Mouse (Mus musculus) liver, embryonic 11.5 days (tissue): ENCODE measurements around the gene Mterf1b. TPM values are rescaled to one million over a fixed set of nuclear protein-coding genes. Genes with fewer than 3 reads are reported as not detected.
A peak's percentile ranks its signal among the peaks of the same experiment; 100 is the strongest.
"Not testable (repeated sequence)": the region's sequence is repeated elsewhere in the genome, so short reads cannot be mapped to it uniquely, and the experiment has no call there.

Experiments used
- ATAC-seq: fragments of 200-750 bp; cut with Nextera tagmentation; replicated peaks from 2 replicates; pipeline ENCODE4 v1.8.0; 2017; ENCODE audit warnings: moderate number of reproducible peaks, mild to moderate bottlenecking, moderate TSS enrichment, moderate library complexity; ENCODE audit not compliant: low FRiP score
- DNase-seq: peaks from one replicate; pipeline ENCODE4 v3.0.0-alpha.2; 2017; ENCODE audit warnings: low spot score
- H3K27ac ChIP-seq: fragments of 300-500 bp; sonication (generic); 2 replicates; pipeline ENCODE4 v1.5.1; 2014; ENCODE audit warnings: mild to moderate bottlenecking, low read depth, low read length, control low read depth
- H3K27me3 ChIP-seq: fragments of 300-500 bp; sonication (generic); replicated peaks from 2 replicates; pipeline ENCODE4 v1.6.1; 2014; ENCODE audit warnings: low read length, mixed read lengths; ENCODE audit not compliant: control insufficient read depth, insufficient read depth
- H3K36me3 ChIP-seq: fragments of 300-500 bp; sonication (generic); 2 replicates; pipeline ENCODE4 v1.6.1; 2014; ENCODE audit warnings: mild to moderate bottlenecking, low read length, moderate library complexity, mixed read lengths; ENCODE audit not compliant: control insufficient read depth, insufficient read depth
- H3K4me1 ChIP-seq: fragments of 300-500 bp; sonication (generic); replicated peaks from 2 replicates; pipeline ENCODE4 v1.6.1; 2014; ENCODE audit warnings: low read length, mixed read lengths; ENCODE audit not compliant: control insufficient read depth, insufficient read depth
- H3K4me2 ChIP-seq: fragments of 300-500 bp; sonication (generic); 2 replicates; pipeline ENCODE4 v1.6.1; 2014; ENCODE audit warnings: mild to moderate bottlenecking, control low read depth, moderate library complexity
- H3K4me3 ChIP-seq: fragments of 300-500 bp; sonication (generic); 2 replicates; pipeline ENCODE4 v1.5.1; 2014; ENCODE audit warnings: low read depth, low read length, control low read depth
- H3K9ac ChIP-seq: fragments of 300-500 bp; sonication (generic); 2 replicates; pipeline ENCODE4 v1.6.1; 2014; ENCODE audit warnings: low read depth, low read length, control low read depth
- H3K9me3 ChIP-seq: fragments of 300-500 bp; sonication (generic); 2 replicates; pipeline ENCODE4 v1.6.1; 2016; ENCODE audit warnings: low read length, inconsistent platforms, mixed read lengths; ENCODE audit not compliant: control insufficient read depth
- WGBS: fragments of 180-500 bp; shearing (Covaris S2); extraction: QIAGEN DNeasy Blood & Tissue Kit; methylation state at CpG from one replicate; pipeline ENCODE4 v1.1.7; 2014; 5-methylcytosine and 5-hydroxymethylcytosine counted together
- polyA plus RNA-seq: library from polyadenylated mRNA; unstranded; fragments of >200 nt; fragmentation: Nextera tagmentation; extraction: Ambion mirVana; gene quantifications from 2 replicates; pipeline ENCODE4 v1.2.1, GENCODE M21; 2014

Gene Mterf1b
- polyA plus RNA-seq, 1 experiment from 2014 or later: 5.4 TPM

GRCm38 (mm10) chr5:4186815-4187214, 5.4 kb upstream of the Mterf1b start:
- Histone ChIP-seq H3K9ac (no peak overlapping the region), H3K36me3 (no peaks in the 10 kb centered on the region), H3K4me3 (no peak overlapping the region), H3K4me1 (no peaks in the 10 kb centered on the region), H3K27ac (no peak overlapping the region), H3K4me2 (no peak overlapping the region), H3K27me3 (no peaks in the 10 kb centered on the region), H3K9me3 (no peaks in the 10 kb centered on the region)
- ATAC-seq: no peak
- WGBS: 51% methylated on average over 4 of the region's 4 CpGs
- DNase-seq: no peak

- Histone ChIP-seq H3K4me2 (peak overlapping the region; percentile 60), H3K4me3 (peak overlapping the region; percentile 55), H3K9ac (peak overlapping the region; percentile 43)
- 8% methylated on average over 12 of the region's 27 CpGs for WGBS
- H3K27me3 ChIP-seq, H3K4me1 ChIP-seq, DNase-seq, H3K36me3 ChIP-seq, ATAC-seq, H3K9me3 ChIP-seq, H3K27ac ChIP-seq: not testable (repeated sequence)
These were observed 497 bp downstream of the Mterf1b start for GRCm38 (mm10) chr5:4192481-4193246.

GRCm38 (mm10) chr5:4193247-4193628, 1.1 kb downstream of the Mterf1b start:
- Histone ChIP-seq H3K4me1 (peaks cover 3% of the 10 kb centered on the region), H3K27ac (no peak overlapping the region), H3K4me3 (peak overlapping the region; percentile 55), H3K27me3 (no peaks in the 10 kb centered on the region), H3K9ac (no peak overlapping the region), H3K9me3 (no peaks in the 10 kb centered on the region), H3K4me2 (peak overlapping the region; percentile 60), H3K36me3 (no peaks in the 10 kb centered on the region)
- DNase-seq: no peak
- WGBS: 64% methylated on average over 5 of the region's 5 CpGs
- ATAC-seq: no peak

- Histone ChIP-seq H3K27me3 (no peaks in the 10 kb centered on the region), H3K9me3 (no peaks in the 10 kb centered on the region), H3K27ac (no peak overlapping the region), H3K9ac (no peak overlapping the region), H3K4me2 (no peak overlapping the region), H3K36me3 (no peaks in the 10 kb centered on the region), H3K4me3 (no peak overlapping the region), H3K4me1 (peaks cover 3% of the 10 kb centered on the region)
- DNase-seq (no peak), ATAC-seq (no peak)
- 88% methylated on average over 1 of the region's 1 CpGs for WGBS
These were observed 2.0 kb downstream of the Mterf1b start for GRCm38 (mm10) chr5:4194166-4194565.

- Histone ChIP-seq H3K4me3 (no peak overlapping the region), H3K9me3 (no peaks in the 10 kb centered on the region), H3K4me1 (peaks cover 3% of the 10 kb centered on the region), H3K9ac (no peak overlapping the region), H3K36me3 (no peaks in the 10 kb centered on the region), H3K27me3 (no peaks in the 10 kb centered on the region), H3K4me2 (no peak overlapping the region), H3K27ac (no peak overlapping the region)
- 64% methylated on average over 1 of the region's 1 CpGs for WGBS
- DNase-seq (no peak), ATAC-seq (no peak)
These were observed 2.9 kb downstream of the Mterf1b start for GRCm38 (mm10) chr5:4195086-4195485.

- Histone ChIP-seq H3K4me3 (no peak overlapping the region), H3K4me1 (no peaks in the 10 kb centered on the region), H3K9me3 (no peaks in the 10 kb centered on the region), H3K36me3 (no peaks in the 10 kb centered on the region), H3K27me3 (no peaks in the 10 kb centered on the region), H3K9ac (no peak overlapping the region), H3K27ac (no peak overlapping the region), H3K4me2 (no peak overlapping the region)
- DNase-seq: no peak
- no peak for ATAC-seq
These were observed 9.2 kb downstream of the Mterf1b start for GRCm38 (mm10) chr5:4201368-4201767.

- ATAC-seq, DNase-seq, H3K36me3 ChIP-seq, H3K9ac ChIP-seq, H3K27me3 ChIP-seq, H3K9me3 ChIP-seq, H3K4me2 ChIP-seq, H3K4me1 ChIP-seq, H3K4me3 ChIP-seq, H3K27ac ChIP-seq: not testable (repeated sequence)
- WGBS: 94% methylated on average over 19 of the region's 19 CpGs
These were observed 10.2 kb downstream of the Mterf1b start for GRCm38 (mm10) chr5:4202276-4202810.

GRCm38 (mm10) chr5:4210082-4210481, 17.9 kb downstream of the Mterf1b start:
- 87% methylated on average over 3 of the region's 3 CpGs for WGBS

GRCm38 (mm10) chr5:4221309-4221708, 29.1 kb downstream of the Mterf1b start:
- H3K27ac ChIP-seq: no peak overlapping the region
- no peak overlapping the region for H3K4me2 ChIP-seq
- H3K9me3 ChIP-seq: no peaks in the 10 kb centered on the region
- no peaks in the 10 kb centered on the region for H3K27me3 ChIP-seq
- H3K9ac ChIP-seq: no peak overlapping the region
- no peaks in the 10 kb centered on the region for H3K4me1 ChIP-seq
- no peak overlapping the region for H3K4me3 ChIP-seq
- DNase-seq (no peak), ATAC-seq (no peak)
- 89% methylated on average over 3 of the region's 3 CpGs for WGBS
- no peaks in the 10 kb centered on the region for H3K36me3 ChIP-seq

More at GRCm38 (mm10) chr5:4210082-4210481, 17.9 kb downstream of the Mterf1b start:
- H3K4me1 ChIP-seq, DNase-seq, H3K9ac ChIP-seq, ATAC-seq, H3K27me3 ChIP-seq, H3K4me2 ChIP-seq, H3K9me3 ChIP-seq, H3K4me3 ChIP-seq, H3K27ac ChIP-seq, H3K36me3 ChIP-seq: not testable (repeated sequence)
